Mouse (Mus musculus) erythroblast, embryonic 14.5 days (primary cell): ENCODE measurements around the gene Elovl5.

ENCODE experiments used
- GATA1 ChIP-seq: IDR thresholded peaks from 2 replicates; pipeline ENCODE4 v1.6.1; 2012; ENCODE audit warnings: low read length, inconsistent platforms, mixed read lengths
- TAL1 ChIP-seq: IDR thresholded peaks from 3 replicates; pipeline ENCODE4 v1.6.1; 2012; ENCODE audit warnings: low read length, inconsistent platforms, mixed read lengths

- no peak for TF ChIP-seq TAL1
- no peak for TF ChIP-seq GATA1
These were observed 65.5 kb downstream of the Elovl5 start for GRCm38 (mm10) chr9:77982616-77983015.
